Mouse (Mus musculus) E14TG2a.4 (cell line): ENCODE measurements around the gene Dyrk1a.

ENCODE experiments used
- CTCF ChIP-seq: conservative IDR thresholded peaks from 2 replicates; pipeline ENCODE4 v1.5.1; 2014; ENCODE audit warnings: low read length
- NANOG ChIP-seq: IDR thresholded peaks from 2 replicates; pipeline ENCODE4 v1.6.1; 2014; ENCODE audit warnings: borderline replicate concordance, low read length, mixed read lengths

GRCm38 (mm10) chr16:94531268-94531667 is 38.5 kb upstream of the Dyrk1a start:
- TF ChIP-seq CTCF (no peak), NANOG (no peak)
